Mouse (Mus musculus) CD4-positive, CD25-positive, alpha-beta regulatory T cell, adult 4 months (primary cell): ENCODE results near the gene Esyt1. TPM values are rescaled to one million over a fixed set of nuclear protein-coding genes. Genes with fewer than 3 reads are reported as not detected.
"Not testable (repeated sequence)": the region's sequence is repeated elsewhere in the genome, so short reads cannot be mapped to it uniquely, and the experiment has no call there.

Source experiments
- ATAC-seq: one replicate; pipeline ENCODE4 v1.8.0; 2017
- polyA plus RNA-seq, 2 experiments: library from polyadenylated mRNA; unstranded; fragments of 100-300 nt; shearing (Covaris generic); gene quantifications; one replicate each; pipeline ENCODE4 v1.2.1; 2017

Esyt1 gene
- polyA plus RNA-seq, 2 experiments from 2014 or later, result 68.4 to 84.4 TPM

GRCm38 (mm10) chr10:128538340-128538870, 12.7 kb upstream of the Esyt1 start:
- no peak for ATAC-seq

DNA sequence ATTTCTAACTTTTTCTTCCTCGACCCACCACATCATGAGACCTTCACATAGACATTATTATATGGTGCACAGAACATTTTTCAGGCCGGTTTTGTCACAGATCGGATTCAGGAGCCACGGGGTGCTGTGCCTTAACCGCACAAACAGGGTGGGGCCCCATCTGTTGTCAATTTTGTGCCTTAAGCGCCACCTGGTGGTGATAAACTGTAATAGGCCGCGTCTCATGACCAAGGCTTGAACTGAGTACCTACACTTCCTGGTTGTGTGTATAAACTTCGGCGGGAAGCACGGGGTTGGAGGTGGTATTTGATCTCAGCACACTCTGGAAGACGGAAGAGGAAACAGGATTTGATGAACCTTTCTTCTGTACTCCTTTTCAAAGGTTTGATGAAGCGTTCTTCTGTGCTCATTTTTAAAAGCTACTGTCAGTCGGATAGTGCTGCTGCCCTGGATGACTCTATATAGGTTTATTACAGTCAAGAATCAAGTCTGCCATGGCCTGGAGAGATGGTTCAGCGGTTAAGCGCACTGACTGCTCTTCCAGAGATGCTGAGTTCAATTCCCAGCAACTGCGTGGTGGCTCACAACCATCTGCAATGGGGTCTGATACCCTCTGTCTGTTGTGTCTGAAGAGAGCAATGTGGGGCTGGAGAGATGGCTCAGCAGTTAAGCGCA, 10.7 kb upstream of the Esyt1 start:
- ATAC-seq, result peak; percentile 99

DNA sequence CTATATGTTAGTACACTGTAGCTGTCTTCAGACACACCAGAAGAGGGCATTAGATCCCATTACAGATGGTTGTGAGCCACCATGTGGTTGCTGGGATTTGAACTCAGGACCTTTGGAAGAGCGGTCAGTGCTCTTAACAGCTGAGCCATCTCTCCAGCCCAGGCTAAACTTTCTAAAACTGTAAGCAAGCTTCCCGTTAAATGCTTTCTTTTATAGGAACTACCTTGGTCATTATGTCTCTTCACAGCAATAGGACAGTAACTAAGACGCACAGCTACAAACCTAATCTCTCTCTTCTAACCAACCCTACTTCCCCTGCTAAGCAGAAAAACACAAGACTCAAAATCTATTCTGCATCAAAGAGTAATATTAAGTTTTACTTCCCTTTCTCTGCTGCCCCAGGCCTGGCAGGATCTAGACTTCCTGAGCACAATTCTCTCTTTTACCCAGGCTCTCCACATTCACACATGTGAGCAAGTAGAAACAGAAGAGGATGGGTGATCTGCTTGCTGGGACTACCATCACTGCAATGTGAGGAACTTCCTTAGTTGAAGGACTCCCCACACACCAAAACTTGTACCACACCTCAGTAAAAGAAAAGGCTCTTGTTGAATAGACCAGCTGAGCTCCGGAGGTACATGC, 10.1 kb upstream of the Esyt1 start:
- ATAC-seq, result peak; percentile 47

DNA sequence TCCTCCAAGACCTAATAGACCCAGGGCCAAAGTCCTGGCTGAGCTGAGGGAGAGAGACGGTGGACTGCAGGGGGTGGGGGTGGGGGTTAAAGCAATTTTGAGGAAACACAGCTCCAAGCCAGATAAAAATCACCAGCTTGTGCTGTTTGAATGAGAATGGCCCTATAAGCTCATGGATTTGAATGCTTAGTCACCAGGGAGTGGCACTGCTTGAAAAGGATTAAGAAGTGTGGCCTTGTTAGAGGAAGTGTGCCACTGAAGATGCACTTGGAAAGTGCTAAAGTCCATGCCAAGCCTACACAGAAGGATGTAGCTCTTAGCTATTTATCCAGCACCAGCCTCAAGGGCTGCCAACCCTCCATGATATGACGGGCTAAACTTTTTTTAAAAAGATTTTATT, 9.5 kb upstream of the Esyt1 start:
- ATAC-seq, result no peak

GRCm38 (mm10) chr10:128526366-128527356, 990 bp upstream of the Esyt1 start:
- peak; percentile 16 for ATAC-seq

- peak; percentile 59 for ATAC-seq
Measured at GRCm38 (mm10) chr10:128524732-128525662, 674 bp downstream of the Esyt1 start.

DNA sequence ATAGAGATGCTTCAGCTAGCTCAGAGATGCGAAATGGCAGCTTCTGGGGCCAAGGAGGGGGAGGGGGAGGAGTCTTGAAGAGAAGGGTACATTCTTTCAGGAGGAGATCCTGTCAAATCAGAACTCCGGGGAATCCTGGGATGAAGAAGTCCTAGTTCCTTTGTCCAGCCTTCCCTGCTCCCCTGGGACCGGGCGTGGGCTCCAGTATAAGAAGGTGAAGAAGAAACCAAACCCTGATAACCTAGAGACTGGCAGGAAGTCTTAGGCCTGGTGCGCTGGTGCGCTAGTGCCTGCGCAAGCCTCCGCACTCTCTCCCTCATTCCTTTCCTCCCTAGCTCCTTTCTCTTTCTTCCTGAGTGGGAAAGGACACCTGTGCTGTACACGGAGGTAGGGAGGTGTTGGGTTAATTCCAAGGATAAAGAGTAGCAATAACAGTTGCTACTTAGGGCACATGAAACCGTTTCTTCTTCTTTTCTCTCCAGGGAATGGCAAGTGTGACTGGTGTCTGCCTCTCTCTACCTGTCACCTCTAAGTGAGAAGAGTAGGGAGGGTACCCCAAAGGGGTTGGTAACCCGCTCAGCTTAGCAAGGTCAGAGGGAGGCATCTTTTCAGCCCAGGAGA, 1.4 kb downstream of the Esyt1 start:
- ATAC-seq, result peak; percentile 0

- no peak for ATAC-seq
Measured at GRCm38 (mm10) chr10:128522351-128522750, 3.3 kb downstream of the Esyt1 start.

DNA sequence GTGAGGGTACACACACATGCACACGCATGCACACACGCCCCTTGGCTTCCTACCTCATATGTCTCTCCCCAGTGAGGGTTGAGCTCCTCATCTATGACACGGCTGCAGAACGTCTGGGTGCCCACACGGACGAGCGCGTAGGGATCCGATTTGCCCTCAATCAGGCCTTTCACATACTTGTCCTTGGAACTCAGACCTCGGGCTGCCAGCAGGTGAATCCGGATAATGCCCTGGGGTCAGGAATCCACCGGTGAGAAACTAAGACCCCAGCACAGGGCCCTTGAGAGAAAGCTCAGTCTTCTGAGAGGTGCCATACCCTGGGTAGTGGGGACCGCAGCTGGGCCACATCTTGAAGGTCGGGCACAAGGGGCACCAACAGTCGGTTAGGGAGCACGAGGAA, 5.1 kb downstream of the Esyt1 start:
- no peak for ATAC-seq

GRCm38 (mm10) chr10:128518833-128519232, 6.8 kb downstream of the Esyt1 start:
- peak; percentile 45 for ATAC-seq

GRCm38 (mm10) chr10:128516677-128517076, 9.0 kb downstream of the Esyt1 start:
- ATAC-seq, result no peak

- ATAC-seq, result no peak
Measured at GRCm38 (mm10) chr10:128516029-128516428, 9.6 kb downstream of the Esyt1 start.

GRCm38 (mm10) chr10:128515044-128515443, 10.6 kb downstream of the Esyt1 start:
- no peak for ATAC-seq

GRCm38 (mm10) chr10:128511761-128512160, 13.9 kb downstream of the Esyt1 start:
- no peak for ATAC-seq

DNA sequence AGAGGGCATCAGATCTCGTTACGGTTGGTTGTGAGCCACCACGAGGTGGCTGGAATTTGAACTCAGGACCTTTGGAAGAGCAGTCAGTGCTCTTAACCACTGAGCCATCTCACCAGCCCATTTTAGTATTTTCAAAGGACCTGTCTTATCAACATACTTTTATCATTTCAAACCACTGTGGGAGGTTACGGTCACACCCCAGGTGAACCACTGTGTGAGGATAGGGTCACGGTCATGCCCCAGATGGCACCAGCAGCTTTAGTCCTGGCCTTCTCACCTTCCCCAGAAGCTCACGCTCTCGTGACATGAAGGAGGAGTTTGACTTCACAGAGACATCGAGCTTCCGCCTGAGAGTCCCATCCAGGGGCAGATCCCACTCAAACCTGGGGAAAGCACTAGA, 14.5 kb downstream of the Esyt1 start:
- ATAC-seq, result no peak

DNA sequence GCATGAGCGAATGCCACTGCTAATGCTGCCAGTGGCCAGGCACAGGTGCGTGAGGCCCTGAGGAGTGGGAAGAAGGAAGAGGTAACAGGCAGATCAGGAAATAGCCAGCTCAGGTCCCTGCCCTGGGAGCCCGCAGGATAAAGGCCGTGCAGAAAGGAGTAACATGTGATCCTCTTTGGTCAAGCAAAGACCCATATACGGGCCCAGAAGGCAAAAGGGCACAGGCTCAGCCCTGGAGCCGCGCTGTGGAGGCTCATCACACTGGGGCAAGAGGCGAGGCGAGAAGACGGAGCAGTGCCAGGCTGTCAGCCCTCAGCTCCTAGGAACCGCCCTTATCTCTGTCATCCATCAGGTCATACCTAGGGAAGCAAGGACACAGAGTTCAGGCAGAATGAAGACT, 15.4 kb downstream of the Esyt1 start:
- no peak for ATAC-seq

DNA sequence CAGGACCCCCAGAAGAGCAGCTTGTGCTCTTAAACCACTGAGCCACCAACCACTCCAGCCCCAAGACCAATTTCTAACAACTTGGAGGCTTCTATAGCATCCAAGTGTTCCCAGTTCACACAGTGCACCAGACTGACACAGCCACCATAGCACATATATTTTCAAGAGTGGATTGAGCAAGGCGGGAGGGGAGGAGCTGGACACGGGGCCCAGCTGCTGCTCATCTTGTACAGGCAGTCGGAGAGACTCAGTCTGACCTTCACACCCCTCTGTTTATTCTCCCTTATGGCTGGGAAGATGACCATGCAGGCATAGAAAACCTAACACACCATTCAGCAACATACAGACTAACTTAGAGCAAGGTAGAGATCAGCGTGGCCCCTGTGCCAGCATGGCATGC, 15.8 kb downstream of the Esyt1 start:
- no peak for ATAC-seq

DNA sequence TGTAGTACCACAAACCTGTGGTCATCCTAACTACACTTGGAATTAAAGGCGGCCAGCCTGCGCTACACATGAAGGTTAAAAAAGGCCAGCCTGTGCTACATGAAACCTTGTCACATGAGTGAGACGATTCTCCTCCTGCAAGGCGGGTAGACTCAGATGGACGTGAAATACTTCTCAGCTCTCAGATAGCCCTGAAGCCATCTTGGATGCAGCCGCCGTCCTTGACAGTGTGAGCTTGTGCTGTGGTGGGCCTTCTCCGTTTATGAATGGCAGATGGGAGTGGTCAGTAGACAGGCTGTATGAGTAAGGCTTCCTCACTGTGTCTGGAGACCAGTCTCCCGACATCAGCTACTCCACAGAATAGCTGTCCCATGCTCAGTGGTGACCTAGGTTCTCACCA, 16.5 kb downstream of the Esyt1 start:
- no peak for ATAC-seq

- no peak for ATAC-seq
Measured at GRCm38 (mm10) chr10:128508260-128508659, 17.4 kb downstream of the Esyt1 start.

DNA sequence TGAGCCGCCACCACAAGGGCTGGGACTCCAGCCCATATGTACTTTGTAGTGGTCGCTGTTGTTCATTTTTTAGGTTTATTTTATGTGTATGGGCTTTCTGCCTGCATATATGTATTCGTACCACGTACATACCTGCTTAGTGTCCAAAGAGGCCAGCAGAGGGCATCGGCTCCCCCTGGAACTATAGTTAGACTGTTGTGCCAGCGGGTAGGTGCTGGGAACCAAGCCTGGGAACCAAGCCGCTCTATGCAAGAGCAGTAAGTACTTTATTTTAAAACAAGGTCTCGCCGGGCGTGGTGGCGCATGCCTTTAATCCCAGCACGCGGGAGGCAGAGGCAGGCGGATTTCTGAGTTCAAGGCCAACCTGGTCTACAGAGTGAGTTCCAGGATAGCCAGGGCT, 19.7 kb downstream of the Esyt1 start:
- ATAC-seq, result no peak

DNA sequence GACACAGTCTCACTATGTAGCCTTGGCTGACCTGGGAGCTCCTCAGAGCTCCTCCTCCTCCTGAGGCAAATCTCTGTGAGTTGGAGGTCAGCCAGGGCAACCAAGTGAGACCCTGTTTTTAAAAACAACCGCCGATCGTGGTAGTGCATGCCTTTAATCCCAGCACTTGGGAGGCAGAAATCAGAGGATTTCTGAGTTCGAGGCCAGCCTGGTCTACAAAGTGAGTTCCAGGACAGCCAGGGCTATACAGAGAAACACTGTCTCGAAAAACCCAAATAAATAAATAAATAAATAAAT, 20.4 kb downstream of the Esyt1 start:
- not testable (repeated sequence) for ATAC-seq
